Mouse (Mus musculus): Measurements from ENCODE around the gene Sptbn2.

Sptbn2 gene

GRCm38 (mm10) chr19:4782891-4783290, 71.9 kb downstream of the Sptbn2 start:
- no peak for DNase-seq (ENCODE audit: low read depth)

- DNase-seq (ENCODE audit: low read depth) = no peak
Measured at GRCm38 (mm10) chr19:4785206-4785605, 74.2 kb downstream of the Sptbn2 start.

- no peak for DNase-seq (ENCODE audit: low read depth)
Measured at GRCm38 (mm10) chr19:4786313-4786712, 75.3 kb downstream of the Sptbn2 start.

GRCm38 (mm10) chr19:4793281-4793830, 82.4 kb downstream of the Sptbn2 start:
- DNase-seq (ENCODE audit: low read depth) = peak; percentile 67

- DNase-seq (ENCODE audit: low read depth) = peak; percentile 100
Measured at GRCm38 (mm10) chr19:4793831-4794422, 83.0 kb downstream of the Sptbn2 start, which contains the start of gene Rbm4. Gene Rbm4, minus strand, starts transcription at chr19:4793901.

- no peak for DNase-seq (ENCODE audit: low read depth)
Measured at GRCm38 (mm10) chr19:4795929-4796328, 85.0 kb downstream of the Sptbn2 start.

GRCm38 (mm10) chr19:4797846-4798245, 86.9 kb downstream of the Sptbn2 start:
- no peak for DNase-seq (ENCODE audit: low read depth)

- no peak for DNase-seq (ENCODE audit: low read depth)
Measured at GRCm38 (mm10) chr19:4799083-4799482, 88.1 kb downstream of the Sptbn2 start.
